Mouse (Mus musculus) heart, adult 11 months (tissue): ENCODE measurements around the gene Uchl4.
A peak's percentile ranks its signal among the peaks of the same experiment; 100 is the strongest.
"Not testable (repeated sequence)": the region's sequence is repeated elsewhere in the genome, so short reads cannot be mapped to it uniquely, and the experiment has no call there.

Experiments
- DNase-seq: peaks from one replicate; pipeline ENCODE4 v3.0.0; 2022

The Uchl4 gene

GRCm38 (mm10) chr9:64231674-64232073 is 3.3 kb upstream of the Uchl4 start:
- no peak for DNase-seq

GRCm38 (mm10) chr9:64232257-64232957 is 2.6 kb upstream of the Uchl4 start:
- peak; percentile 95 for DNase-seq

DNA sequence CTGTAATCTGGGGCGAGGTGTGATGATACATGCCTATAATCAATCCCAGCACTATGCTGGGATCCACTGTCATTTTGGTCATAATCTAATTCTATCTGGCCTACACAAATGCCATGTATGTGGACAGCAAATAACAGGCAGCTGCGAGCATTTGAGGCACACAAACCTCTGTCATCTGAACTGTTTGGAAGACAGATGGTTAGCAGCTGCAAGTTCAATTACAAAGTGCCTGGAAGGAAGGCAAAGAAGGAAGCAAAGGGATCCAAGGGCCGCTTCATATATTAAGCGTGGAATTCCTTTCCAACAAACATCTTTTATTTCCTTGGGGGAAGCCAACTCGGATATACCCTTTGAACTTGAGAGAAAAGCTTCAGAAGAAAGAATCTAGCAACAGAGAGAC is 1.3 kb upstream of the Uchl4 start:
- DNase-seq: peak; percentile 87

DNA sequence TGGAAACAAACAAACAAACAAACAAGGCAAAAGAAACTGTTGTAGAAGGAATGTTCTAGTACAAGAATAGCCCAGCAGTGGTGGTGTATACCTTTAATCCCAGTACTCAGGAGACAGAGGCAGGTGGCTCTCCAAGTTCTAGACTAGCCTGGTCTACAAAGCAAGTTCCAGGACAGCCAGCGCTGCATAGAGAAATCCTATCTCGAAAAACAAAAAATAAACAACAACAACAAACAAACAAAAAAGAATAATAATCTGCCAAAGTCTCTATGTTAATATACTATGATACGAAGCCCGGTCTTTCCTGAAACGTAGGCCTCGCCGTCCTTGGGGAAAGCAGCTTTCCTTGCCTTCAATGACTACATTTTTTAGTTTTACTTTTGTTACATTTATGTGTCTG is 1.1 kb downstream of the Uchl4 start:
- peak; percentile 64 for DNase-seq

GRCm38 (mm10) chr9:64240116-64240515 is 5.1 kb downstream of the Uchl4 start:
- no peak for DNase-seq

DNA sequence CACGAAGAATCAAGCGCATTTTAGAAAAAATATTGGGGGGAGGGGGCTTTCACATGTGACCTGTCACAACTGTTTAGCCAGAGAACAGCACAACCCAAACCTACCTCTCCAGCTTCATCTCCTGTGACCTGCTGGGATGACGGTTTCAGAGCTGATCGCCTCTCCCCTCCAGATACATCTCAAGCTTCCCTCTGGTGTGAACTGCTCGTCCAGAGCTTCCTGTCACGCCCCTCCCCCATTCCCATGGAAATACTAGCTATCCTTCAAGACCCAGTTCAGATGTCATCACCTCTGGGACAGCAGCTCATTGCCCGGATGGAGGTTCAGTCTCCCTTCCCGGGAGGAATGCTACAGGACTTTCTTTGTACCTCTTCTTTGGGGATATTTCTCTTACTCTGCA is 5.7 kb downstream of the Uchl4 start:
- peak; percentile 95 for DNase-seq

- DNase-seq: peak; percentile 95
Measured at GRCm38 (mm10) chr9:64242381-64242831, 7.4 kb downstream of the Uchl4 start.

- peak; percentile 92 for DNase-seq
Measured at GRCm38 (mm10) chr9:64249371-64249770, 14.4 kb downstream of the Uchl4 start.

DNA sequence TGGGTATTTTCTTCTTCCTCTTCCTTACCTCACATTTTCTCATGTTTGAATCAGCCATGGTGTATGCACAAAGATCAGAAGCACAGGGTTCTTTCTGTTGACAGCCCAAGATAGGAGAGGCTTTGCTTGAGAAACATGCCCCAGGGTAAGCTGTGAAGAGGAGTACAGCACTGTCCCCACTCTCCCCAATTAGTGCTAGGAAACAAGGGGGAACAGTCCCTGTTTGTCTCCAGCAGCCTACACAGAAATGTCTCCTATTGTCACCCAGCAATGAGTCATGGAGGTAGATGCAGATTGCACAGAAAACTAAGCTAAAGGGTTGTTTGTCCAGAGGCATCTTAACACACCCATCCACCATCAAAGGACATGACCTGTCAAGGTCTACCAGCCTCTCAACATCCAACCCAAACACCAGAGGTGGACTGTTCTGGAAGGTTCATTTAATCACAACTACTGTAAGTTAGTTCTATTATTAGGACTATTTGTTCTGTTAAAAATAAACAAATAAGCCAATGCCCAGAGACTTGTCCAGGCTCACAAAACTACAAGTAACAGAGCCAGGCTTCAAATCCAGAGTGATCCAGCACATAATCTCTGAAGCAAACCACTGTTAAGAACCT is 15.2 kb downstream of the Uchl4 start:
- DNase-seq: no peak

- no peak for DNase-seq
Measured at GRCm38 (mm10) chr9:64252591-64253020, 17.6 kb downstream of the Uchl4 start.

DNA sequence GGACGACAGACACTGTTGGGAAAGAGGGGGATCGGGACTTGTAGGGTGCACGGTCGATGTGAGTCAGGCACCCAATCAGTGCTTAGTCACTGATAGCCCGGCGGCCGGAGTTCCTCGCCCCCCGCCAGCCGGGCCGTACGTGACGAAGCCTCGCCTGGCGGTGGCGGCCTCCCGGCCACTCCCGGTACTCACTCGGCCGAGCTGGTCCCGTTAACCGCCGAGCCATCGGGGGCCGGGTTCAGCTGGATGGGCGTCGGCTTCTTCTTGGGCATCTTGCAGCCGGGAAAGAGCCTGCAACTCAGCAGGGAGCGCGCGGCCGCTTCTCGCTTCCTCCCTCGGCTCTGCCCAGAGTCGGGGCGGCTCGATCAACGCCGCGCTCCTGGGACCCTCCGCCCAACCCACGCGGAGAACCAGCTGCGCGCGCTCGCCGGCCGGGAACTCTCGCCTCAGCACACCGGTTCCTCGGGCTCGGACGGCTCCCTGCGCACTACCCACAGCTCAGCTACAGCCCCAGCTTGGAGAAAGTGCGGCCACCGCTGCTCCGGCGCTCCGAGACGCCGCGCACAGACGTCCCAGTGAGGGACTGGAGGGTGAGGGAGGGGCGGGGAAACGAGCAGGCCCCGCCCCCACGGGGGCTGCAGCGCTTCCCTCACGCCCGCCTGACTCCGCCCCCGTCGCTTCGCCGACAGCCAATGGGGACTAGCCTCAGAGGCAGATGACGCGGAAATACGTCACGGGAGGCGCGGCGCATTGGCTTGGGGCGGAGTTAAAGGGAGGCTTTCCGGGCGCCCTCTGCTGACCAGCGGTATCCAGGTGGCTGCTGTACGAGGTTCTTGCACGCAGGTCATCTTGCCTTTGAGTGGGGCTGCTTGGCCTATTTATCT is 18.3 kb downstream of the Uchl4 start, which contains the start of gene Map2k1:
Map2k1 (minus strand) TSS at position 611 of the 884 bp plus-strand sequence.
- peak; percentile 100 for DNase-seq

DNA sequence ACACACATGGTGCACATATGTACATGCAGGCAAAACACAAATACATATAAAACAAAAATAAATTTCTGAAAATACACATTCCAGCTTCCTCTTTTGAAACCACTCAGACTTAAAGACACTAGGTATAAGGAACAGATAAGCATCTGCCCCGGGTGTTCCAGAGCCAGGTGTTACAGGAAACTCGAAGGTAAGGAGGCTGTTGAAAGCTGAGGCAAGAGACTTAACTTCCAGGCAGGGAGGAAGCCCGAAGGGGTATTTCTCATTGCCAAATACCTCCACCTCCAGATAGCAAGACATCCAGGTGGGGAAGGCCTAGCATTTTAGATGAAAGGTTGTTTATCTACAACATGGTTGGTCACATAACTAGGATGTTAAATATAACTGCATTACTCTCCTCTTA is 20.4 kb downstream of the Uchl4 start:
- DNase-seq: no peak

DNA sequence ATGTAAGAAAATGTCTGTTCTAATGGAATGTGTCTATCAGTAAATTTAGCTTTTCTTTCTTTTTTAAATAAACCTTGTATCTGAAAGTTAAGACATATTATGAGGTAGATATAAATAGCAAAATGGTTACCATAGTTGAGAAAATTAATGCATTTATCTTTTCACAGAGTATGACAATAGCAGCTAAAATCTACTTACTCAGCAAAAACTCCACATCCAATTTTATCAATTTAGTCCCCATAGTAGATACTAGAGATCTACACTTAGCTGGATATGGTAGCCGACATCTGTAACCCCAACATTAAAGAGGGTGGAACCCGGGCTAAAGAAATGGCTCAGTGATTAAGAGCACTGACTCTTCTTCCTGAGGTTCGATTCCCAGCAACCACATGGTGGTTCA is 21.2 kb downstream of the Uchl4 start:
- no peak for DNase-seq

DNA sequence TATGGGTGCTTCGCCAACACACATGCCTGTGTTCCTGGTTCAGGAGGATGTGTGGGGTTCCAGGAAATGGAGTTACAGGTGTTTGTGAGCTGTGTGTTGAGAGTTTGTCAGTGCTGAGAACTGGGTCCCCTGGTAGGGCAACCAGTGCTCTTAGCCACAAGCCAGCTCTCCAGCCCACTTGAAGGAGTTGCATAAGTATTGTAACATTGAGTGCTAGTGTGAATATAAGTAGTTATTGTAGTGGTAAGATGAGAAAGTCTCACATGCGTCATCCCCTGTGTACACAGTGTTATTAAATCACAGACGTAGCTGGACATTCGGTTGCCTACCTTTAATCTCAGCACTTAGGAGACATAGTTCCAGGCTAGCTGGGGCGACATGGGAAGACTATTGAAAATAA is 24.9 kb downstream of the Uchl4 start:
- DNase-seq: no peak

- DNase-seq: no peak
Measured at GRCm38 (mm10) chr9:64261023-64261422, 26.0 kb downstream of the Uchl4 start.

DNA sequence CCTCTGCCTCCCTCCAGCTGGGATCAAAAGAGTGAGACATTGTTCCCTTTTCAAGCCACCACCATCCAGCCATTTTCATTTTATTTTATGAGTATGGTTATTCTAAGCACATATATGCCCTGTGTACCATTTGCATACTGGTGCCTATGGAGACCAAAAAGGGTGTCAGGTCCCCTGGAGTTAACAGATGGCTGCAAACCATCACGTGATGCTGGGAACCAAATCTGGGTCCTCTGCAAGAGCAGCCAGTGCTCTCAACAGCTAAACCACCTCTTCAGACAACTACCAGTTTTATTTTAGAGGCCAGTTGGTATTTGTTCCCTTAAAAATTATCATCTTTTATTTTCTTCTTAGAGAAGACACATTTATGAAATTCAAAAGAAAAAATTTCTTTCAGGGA is 29.8 kb downstream of the Uchl4 start:
- DNase-seq: no peak

DNA sequence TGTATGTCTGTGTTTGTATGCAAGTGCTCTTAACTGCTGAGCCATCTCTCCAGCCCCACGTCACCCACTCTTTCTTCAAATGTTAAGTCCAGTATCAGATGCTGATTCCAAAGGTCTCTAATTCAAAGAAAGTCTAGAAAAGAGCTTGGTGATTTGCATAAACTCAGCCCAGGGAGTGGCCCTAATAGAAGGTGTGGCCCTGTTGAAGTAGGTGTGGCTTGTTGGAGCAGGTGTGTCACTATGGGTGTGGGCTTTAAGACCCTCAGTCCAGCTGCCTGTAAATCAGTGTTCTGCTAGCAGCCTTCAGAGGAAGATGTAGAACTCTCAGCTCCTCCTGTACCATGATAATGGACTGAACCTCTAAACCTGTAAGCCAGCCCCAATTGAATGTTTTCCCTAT is 32.2 kb downstream of the Uchl4 start:
- DNase-seq: no peak

GRCm38 (mm10) chr9:64268196-64268595 is 33.2 kb downstream of the Uchl4 start:
- DNase-seq: no peak

DNA sequence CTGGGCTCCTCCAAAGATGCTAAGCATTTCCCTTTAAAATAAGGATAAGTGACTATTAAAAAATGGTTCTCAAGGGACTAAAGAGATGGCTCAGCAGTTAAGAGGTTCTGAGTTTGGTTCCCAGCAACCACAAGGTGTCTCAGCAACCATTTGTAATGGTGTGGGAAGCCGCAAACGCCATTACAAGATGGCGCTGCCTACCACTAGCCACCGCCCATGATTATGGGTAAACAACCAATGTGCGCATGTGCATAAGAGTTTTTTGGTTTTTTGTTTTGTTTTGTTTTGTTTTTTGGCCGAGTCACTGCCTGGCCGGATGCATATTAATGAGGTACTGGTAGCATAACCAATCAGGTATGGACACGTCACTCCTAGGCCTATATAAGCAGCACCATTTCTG is 33.8 kb downstream of the Uchl4 start:
- DNase-seq: not testable (repeated sequence)

DNA sequence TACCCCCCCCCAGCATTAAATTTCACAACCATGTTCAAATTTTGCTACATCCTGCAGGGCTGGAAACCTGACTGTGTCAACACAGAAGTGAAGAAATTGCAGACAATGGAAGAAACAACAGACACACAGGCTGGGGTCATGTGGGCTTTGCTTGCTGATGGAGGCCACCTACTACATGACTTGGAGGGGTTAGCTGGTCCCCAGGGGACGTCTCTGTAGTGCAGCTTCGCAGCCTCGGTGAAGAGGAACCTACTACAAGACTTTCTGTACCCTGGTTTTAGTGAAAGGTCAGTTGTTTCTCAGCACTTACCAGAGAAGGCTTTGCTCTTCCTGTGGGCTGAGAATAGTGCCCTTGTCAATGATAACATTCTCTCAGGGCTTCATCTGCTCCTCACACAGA is 36.2 kb downstream of the Uchl4 start:
- no peak for DNase-seq

DNA sequence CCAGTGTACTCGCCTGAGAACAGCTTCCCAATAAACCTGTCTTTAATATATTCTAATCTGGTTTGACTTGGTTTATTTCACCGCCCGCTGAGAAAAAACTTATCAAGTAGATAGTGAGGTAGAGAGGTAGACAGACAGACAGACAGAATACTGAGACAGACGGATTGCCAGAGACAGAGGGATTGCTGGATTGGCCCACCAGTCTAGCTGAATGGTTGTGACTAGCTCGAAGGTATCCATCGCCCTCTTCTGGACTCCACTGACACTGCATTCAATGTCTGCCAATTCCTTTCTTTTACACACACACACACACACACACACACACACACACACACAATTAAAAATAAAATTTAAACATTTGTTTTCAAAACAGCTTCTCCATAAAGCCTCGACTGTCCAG is 37.6 kb downstream of the Uchl4 start:
- peak; percentile 81 for DNase-seq

DNA sequence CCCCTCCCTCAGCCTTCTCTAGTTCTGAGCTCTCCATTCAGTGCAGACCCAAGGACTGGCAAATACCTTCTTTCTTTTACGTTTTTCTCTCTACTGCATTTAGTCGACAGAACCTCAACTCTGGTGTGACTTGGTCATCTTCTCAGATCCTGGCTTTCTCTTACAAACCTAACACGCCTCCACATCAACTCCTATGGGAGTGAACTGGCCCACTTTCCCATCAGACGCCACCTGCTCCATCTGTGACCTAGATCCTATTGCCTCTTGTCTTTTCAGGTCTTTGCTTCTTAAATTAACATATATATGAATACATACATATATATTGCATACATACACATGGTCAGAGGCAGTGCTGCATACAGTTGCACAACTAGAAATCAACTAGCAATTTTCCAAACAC is 38.8 kb downstream of the Uchl4 start:
- no peak for DNase-seq

DNA sequence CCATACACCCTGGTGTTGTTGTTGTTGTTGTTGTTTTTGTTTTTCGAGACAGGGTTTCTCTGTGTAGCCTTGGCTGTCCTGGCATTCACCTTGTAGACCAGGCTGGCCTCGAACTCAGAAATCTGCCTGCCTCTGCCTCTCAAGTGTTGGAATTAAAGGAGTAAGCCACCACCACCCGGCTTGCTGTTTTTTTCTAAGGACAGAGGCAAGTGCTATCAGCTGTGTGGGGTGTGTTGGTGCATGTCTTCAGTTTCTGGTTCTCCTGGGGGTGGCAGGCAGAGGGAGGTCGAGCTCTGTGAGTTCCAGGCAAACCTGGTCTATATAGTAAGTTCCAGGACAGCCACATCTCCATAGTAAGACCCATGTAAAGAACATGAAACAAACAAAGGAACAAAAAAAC is 39.3 kb downstream of the Uchl4 start:
- DNase-seq: peak; percentile 64

DNA sequence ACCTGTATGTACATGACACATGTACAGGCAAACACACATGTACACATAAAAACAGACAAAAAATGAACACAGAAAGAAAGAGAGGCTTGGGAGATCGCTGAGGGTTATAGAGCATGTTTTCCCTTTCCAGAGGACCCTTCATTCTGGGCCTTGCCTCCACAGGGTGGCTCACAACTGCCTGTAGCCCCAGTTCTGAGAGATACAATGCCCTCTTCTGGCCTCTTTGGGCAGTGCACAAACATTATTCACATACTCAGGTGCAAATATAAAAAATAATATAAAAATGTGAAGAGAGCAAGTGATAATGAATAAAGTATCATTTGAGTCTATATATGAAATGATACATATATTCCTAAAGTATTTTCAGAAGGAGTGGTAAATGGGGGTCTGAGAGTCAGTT is 39.9 kb downstream of the Uchl4 start:
- peak; percentile 43 for DNase-seq
